Mouse (Mus musculus) cortical plate, adult 2 months (tissue): Measurements from ENCODE around the gene Tnr.

ENCODE experiments used
- CTCF ChIP-seq: fragments of 200-500 bp; IDR thresholded peaks from 2 replicates; pipeline ENCODE4 v1.5.1; 2011; ENCODE audit warnings: mild to moderate bottlenecking, control low read depth, low read length; ENCODE audit not compliant: insufficient read depth; ENCODE audit errors: extremely low read depth
- POLR2A ChIP-seq: fragments of 200-500 bp; IDR thresholded peaks from 2 replicates; pipeline ENCODE4 v1.6.1; 2011; ENCODE audit warnings: mild to moderate bottlenecking, low read length, control low read depth; ENCODE audit not compliant: insufficient read depth; ENCODE audit errors: extremely low read depth

DNA sequence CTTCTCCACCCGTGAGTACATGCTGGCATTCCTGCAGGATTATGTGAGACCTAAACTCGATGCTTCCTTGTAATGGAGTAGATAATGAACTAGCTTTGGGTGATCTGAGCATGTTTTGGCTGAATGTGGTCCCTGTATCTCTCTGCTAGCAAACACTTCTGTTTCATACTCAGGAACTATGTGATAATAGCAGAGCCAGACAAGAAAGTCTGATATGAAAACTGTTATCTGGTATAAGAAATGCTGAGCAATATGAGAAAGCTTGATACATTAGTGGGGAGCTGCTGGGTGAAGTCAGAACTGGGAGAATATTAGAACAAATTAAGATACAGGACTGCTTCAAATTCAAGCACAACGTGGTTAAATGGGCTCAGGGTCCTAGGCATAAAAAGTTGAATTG is 371.5 kb downstream of the Tnr start:
- TF ChIP-seq CTCF, result no peak
- TF ChIP-seq POLR2A, result no peak
